Mouse (Mus musculus): ENCODE results near the gene Olfr901.
"Not testable (repeated sequence)": the region's sequence is repeated elsewhere in the genome, so short reads cannot be mapped to it uniquely, and the experiment has no call there.

The Olfr901 gene

DNA sequence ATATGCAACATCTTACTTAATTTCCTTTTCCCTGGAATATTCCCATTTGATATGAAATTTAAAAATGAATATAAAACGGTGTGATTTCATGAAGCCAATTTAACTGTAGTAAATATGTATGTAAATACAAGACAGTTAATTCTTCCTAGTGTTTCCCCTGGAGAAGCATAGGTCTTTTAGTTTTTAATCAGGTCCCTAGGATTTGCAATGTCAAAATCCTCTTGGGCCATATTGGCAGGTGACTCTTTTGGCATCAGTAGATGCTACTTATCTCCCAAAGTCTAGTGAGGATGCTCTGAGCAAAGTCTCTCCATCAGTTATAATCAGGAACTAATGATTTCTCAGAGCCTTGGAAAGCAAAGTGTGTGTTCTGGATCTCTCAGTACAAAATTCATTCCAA lies at the start of gene Olfr901:
Gene Olfr901, plus strand, starts transcription at position 301 of the 400 bp plus-strand sequence.
- no peak for DNase-seq (ENCODE audit: low read depth, low spot score)

DNA sequence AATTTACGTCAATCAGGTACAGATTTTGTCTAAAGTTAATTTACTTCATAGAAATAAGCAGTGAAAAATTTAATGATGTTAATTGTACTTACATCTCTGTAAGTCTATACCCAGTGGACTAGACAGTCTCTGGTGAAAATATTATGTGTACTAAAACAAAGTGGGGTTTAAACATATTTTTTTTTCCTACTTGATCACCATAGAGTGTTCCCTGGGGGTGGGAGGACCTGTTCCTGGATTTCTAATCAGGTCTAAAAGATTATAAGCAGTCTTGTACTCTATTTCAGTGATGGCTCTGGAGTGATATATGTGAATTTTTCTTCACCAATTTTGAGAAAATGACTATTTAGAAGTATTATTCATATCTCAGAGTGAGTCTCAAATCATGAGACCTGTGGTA lies 27.9 kb upstream of the Olfr901 start, which contains the start of gene Olfr147:
Gene Olfr147, plus strand, starts transcription at position 301 of the 400 bp plus-strand sequence.
- no peak for DNase-seq (ENCODE audit: low read depth, low spot score)

GRCm38 (mm10) chr9:38407502-38407901 lies 21.8 kb upstream of the Olfr901 start:
- DNase-seq (ENCODE audit: low read depth, low spot score) = not testable (repeated sequence)

GRCm38 (mm10) chr9:38413502-38413901 lies 15.8 kb upstream of the Olfr901 start:
- DNase-seq (ENCODE audit: low read depth, low spot score) = not testable (repeated sequence)

GRCm38 (mm10) chr9:38423801-38424200 lies 5.5 kb upstream of the Olfr901 start:
- DNase-seq (ENCODE audit: low read depth, low spot score) = no peak

GRCm38 (mm10) chr9:38427026-38427425 lies 2.2 kb upstream of the Olfr901 start:
- DNase-seq (ENCODE audit: low read depth, low spot score) = no peak

GRCm38 (mm10) chr9:38447352-38447751 lies 18.1 kb downstream of the Olfr901 start, which contains the start of gene Olfr902:
Olfr902 (plus strand) TSS chr9:38447652.
- DNase-seq (ENCODE audit: low read depth, low spot score) = no peak

DNA sequence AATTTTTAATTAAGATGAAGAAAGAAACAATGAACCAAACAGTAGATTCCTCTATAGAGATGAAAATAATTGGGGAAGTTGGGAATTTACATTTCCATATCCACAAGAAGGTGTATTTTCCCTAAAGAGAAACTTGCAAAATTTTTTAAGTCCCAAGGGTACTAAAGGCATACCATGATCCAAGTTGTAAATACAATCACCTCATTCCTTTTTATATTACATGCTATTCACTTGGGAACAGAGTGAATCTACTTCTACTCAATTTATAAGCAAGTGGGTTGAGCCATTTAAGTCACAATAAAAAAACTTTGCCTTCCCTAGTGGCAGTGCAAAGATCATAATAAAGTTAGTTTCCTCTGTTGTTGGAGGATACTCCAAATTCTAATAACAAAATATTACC lies 33.6 kb downstream of the Olfr901 start, which contains the start of gene Olfr904:
Gene Olfr904, plus strand, starts transcription at position 301 of the 400 bp plus-strand sequence.
- DNase-seq (ENCODE audit: low read depth, low spot score) = no peak

DNA sequence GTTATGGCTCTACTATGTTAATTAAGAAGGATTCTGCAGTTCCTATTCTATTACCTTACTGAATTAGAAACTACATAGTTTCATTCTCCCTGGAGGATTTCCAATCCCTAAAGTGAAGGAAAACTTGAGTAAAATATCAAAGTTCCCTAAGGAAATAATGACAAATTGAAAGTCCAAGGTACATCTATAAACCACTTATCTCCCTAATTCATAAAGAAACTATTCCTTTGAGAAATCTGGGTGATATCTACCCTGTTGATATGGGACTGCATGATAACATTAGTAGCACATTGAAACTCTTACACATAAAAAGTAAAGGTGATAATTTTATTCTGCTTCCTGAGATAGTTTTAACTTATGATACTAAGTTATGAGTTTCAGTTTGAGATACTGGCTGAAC lies 41.6 kb downstream of the Olfr901 start, which contains the start of gene Olfr905:
Gene Olfr905, plus strand, starts transcription at position 301 of the 400 bp plus-strand sequence.
- no peak for DNase-seq (ENCODE audit: low read depth, low spot score)

All from WW6 (cell line).